Mouse (Mus musculus) hematopoietic multipotent progenitor cell, adult 10-12 weeks (in vitro differentiated cells): ENCODE measurements around the gene Vmn1r143. TPM values are rescaled to one million over a fixed set of nuclear protein-coding genes. Genes with fewer than 3 reads are reported as not detected.

Experiments
- polyA plus RNA-seq: library from polyadenylated mRNA; stranded (reverse); fragments of >175 nt; gene quantifications from 2 replicates; pipeline ENCODE4 v1.2.3, GENCODE M21; 2012; ENCODE audit warnings: low replicate concordance

The Vmn1r143 gene
- not detected in 2 replicates for polyA plus RNA-seq

DNA sequence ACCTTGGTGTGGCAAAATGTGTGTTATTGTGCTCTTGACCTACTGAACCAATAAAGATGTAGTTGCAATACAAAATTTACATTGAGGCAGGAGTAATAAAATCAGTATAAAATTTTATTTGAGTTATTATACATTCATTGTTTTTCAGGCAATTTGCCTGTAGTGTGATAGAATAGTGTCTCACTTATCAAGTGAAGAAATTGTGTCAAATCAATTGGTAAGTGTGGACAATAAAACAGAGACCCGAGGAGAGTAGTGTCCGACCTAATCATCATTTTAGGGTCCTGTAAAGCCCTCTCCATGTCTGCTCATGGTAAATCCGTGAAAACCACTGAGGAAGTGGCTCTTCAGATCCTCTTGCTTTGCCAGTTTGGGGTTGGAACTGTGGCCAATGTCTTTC lies at the start of gene Vmn1r143:
Gene Vmn1r143, plus strand, starts transcription at position 301 of the 400 bp plus-strand sequence.

DNA sequence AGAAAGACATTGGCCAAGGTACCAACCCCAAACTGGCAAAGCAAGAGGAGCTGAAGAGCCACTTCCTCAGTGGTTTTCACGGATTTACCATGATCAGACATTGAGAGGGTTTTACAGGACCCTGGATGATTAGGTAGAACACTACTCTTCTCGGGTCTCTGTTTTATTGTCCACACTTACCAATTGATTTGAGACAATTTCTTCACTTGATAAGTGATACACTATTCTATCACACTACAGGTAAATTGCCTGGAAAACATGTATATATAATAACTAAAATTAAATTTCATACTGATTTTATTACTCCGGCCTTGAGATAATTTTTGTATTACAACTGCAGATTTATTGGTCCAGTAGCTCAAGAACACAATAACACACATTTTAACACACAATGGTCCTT lies 25.2 kb upstream of the Vmn1r143 start, which contains the start of gene Vmn1r142:
Gene Vmn1r142, minus strand, starts transcription at position 101 of the 400 bp plus-strand sequence.

DNA sequence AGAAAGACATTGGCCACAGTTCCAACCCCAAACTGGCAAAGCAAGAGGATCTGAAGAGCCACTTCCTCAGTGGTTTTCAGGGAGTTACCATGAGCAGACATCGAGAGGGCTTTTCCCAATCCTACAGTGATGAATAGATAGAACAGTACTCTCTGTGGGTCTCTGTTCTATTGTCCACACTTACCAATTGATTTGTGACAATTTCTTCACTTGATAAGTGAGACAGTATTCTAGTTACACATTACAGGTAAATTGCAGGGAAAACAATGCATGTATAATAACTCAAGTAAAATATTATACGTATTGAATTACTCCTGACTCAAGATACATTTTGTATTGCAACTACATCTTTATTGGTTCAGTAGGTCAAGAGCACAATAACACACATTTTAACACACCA lies 12.0 kb downstream of the Vmn1r143 start, which contains the start of gene Gm8653:
Gene Gm8653, minus strand, starts transcription at position 101 of the 400 bp plus-strand sequence.

DNA sequence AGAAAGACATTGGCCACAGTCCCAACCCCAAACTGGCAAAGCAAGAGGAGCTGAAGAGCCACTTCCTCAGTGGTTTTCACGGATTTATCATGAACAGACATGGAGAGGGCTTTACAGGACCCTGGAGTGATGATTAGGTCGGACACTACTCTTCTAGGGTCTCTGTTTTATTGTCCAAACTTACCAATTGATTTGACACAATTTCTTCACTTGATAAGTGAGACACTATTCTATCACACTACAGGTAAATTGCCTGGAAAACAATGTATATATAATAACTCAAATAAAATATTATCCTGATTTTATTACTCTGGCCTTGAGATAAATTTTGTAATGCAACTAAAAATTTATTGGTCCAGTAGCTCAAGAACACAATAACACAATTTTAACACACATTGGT lies 40.2 kb downstream of the Vmn1r143 start, which contains the start of gene Gm8453:
Gene Gm8453, minus strand, starts transcription at position 101 of the 400 bp plus-strand sequence.

Other genes starting within 250 kb of the Vmn1r143 start
- gene Vmn1r137, start 194.8 kb upstream of the Vmn1r143 start, polyA plus RNA-seq, result not detected in 2 replicates
- gene Vmn1r138, start 160.5 kb upstream of the Vmn1r143 start, polyA plus RNA-seq, result not detected in 2 replicates
- not detected in 2 replicates for gene Gm6176, start 133.1 kb upstream of the Vmn1r143 start, polyA plus RNA-seq
- not detected in 2 replicates for gene Vmn1r139, start 120.3 kb upstream of the Vmn1r143 start, polyA plus RNA-seq
- not detected in 2 replicates for gene Gm16451, start 71.1 kb upstream of the Vmn1r143 start, polyA plus RNA-seq
- not detected in 2 replicates for gene Gm10666, start 54.6 kb upstream of the Vmn1r143 start, polyA plus RNA-seq
- gene Vmn1r142, start 25.3 kb upstream of the Vmn1r143 start, polyA plus RNA-seq, result not detected in 2 replicates
- not detected in 2 replicates for gene Gm8653, start 11.9 kb downstream of the Vmn1r143 start, polyA plus RNA-seq
- not detected in 2 replicates for gene Gm8453, start 40.1 kb downstream of the Vmn1r143 start, polyA plus RNA-seq
- gene Gm4187, start 140.3 kb downstream of the Vmn1r143 start, polyA plus RNA-seq, result not detected in 2 replicates
- gene Gm8660, start 181.7 kb downstream of the Vmn1r143 start, polyA plus RNA-seq, result not detected in 2 replicates
- not detected in 2 replicates for gene Vmn1r148, start 224.2 kb downstream of the Vmn1r143 start, polyA plus RNA-seq
- gene Vmn1r149, start 248.9 kb downstream of the Vmn1r143 start, polyA plus RNA-seq, result not detected in 2 replicates